In the genomic region with DNA sequence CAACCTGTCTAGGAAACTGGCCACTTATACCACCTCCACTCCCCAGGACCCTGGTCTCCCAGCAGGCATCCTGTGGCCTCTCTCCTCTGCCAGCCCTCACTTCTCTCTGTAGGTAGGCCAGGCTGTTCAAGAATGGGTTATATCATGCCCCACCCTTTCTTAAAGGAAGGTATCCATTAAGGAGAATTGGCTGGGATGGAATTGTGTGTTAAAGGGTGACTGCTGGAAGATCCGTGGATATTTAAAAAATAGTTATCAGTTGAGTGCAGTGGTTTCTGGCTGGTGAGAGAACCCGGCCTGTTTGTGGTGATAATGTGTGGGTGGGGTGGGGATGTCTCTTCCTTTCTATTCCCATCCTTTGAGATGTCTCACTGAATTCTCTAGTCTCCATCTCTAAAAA, we compare ENCODE assay signal across 9 mouse cellular contexts. TPM values are rescaled to one million over a fixed set of nuclear protein-coding genes. Genes with fewer than 3 reads are reported as not detected.
DNase-seq lines count a peak whose midpoint lies in the region; ATAC-seq and TF ChIP-seq lines count a peak whose summit lies in the region.
"Had no signal": no experiment of that assay in that cellular context is flagged by ENCODE, and none has a peak within 500 bp of the region (broad histone marks: within the 10 kb centered on the region; RNA-seq: fewer than 3 reads in every experiment).

No protein-coding gene starts in this region.

- no peak overlapping the region for H3K4me3 ChIP-seq in lung, embryonic 14.5 days (ENCODE audit: low read depth, low read length)
- no peak overlapping the region for H3K4me3 ChIP-seq in hindbrain, embryonic 13.5 days

- peak overlapping the region; percentile 94 for H3K4me2 ChIP-seq in lung, embryonic 14.5 days
- H3K4me2 ChIP-seq in hindbrain, embryonic 13.5 days = no peak overlapping the region; the same call in 1 of the 2 replicates

- H3K27ac ChIP-seq in lung, embryonic 14.5 days (ENCODE audit: low read depth) = peak overlapping the region; percentile 92; the same call in 1 of the 2 replicates
- no peak overlapping the region for H3K27ac ChIP-seq in hindbrain, embryonic 13.5 days

- intact Hi-C loops in left cerebral cortex, postnatal 25 days (cut with DNase I) = loop anchor here (10.0 kb wide), 1 partner anchor 564 kb away; a partner anchor contains a TSS

- no peak overlapping the region for H3K9ac ChIP-seq in lung, embryonic 14.5 days
- H3K9ac ChIP-seq in hindbrain, embryonic 13.5 days = 0 out of 2 replicates have a peak overlapping the region, but pooled peaks have one; percentile 56

- peaks cover 2% of the 10 kb centered on the region for H3K36me3 ChIP-seq in lung, embryonic 14.5 days (ENCODE audit: insufficient read depth)
- peaks cover 10% of the 10 kb centered on the region for H3K36me3 ChIP-seq in hindbrain, embryonic 13.5 days

- no peaks in the 10 kb centered on the region for H3K9me3 ChIP-seq in lung, embryonic 14.5 days (ENCODE audit: low read depth, low read length)
- H3K9me3 ChIP-seq in hindbrain, embryonic 13.5 days = no peaks in the 10 kb centered on the region

- no peak for ATAC-seq in lung, embryonic 14.5 days (ENCODE audit: insufficient read depth)
- ATAC-seq in hindbrain, embryonic 13.5 days (ENCODE audit: low FRiP score) = no peak
- peak; percentile 29 for ATAC-seq in megakaryocyte-erythroid progenitor cell, adult 5-6 weeks (replicated peaks; ENCODE audit: low FRiP score, low TSS enrichment, poor library complexity, severe bottlenecking)

- H3K4me1 ChIP-seq in lung, embryonic 14.5 days (ENCODE audit: insufficient read depth) = peaks cover 17% of the 10 kb centered on the region; the same call in 1 of the 2 replicates
- H3K4me1 ChIP-seq in hindbrain, embryonic 13.5 days (replicated peaks) = peaks cover 27% of the 10 kb centered on the region

- DNase-seq in cerebellum, adult 11-12 months = peak; percentile 45
- DNase-seq in cerebellum, postnatal 25 days = no peak
- no peak for DNase-seq in lung, embryonic 14.5 days
- no peak for DNase-seq in lung, postnatal 4 days
- no peak for DNase-seq in thymus, postnatal 25 days
- no peak for DNase-seq in left cerebral cortex, postnatal 25 days (ENCODE audit: low spot score in 2 of 2)
- DNase-seq: kidney, postnatal 4 days had no signal

- 55% methylated on average over 2 of the region's 2 CpGs for WGBS in lung, embryonic 14.5 days
- WGBS in hindbrain, embryonic 13.5 days = 61% methylated on average over 2 of the region's 2 CpGs

- no peaks in the 10 kb centered on the region for H3K27me3 ChIP-seq in lung, embryonic 14.5 days (ENCODE audit: insufficient read depth, low read length)
- no peaks in the 10 kb centered on the region for H3K27me3 ChIP-seq in hindbrain, embryonic 13.5 days

- TF ChIP-seq CTCF in lung, embryonic 14.5 days (IDR thresholded peaks at IDR 0.05; ENCODE audit: low read depth) = no peak

RNA-seq across cellular contexts. Expression of a gene that starts 1.6 kb away (rescaled TPM):
- polyA plus RNA-seq in lung, embryonic 14.5 days (2014; fragmentation: Nextera tagmentation; extraction: Ambion mirVana) = 32.8 and 37.9 TPM in 2 replicates
- polyA plus RNA-seq in hindbrain, embryonic 13.5 days (2015; fragmentation: Nextera tagmentation; extraction: Ambion mirVana) = 44.9 and 47.2 TPM in 2 replicates
- total RNA-seq in megakaryocyte-erythroid progenitor cell, adult 5-6 weeks (2014; fragmentation: Nextera tagmentation) = 47.9 and 52.5 TPM in 2 replicates
- 23.7 and 24.6 TPM in 2 replicates for total RNA-seq in megakaryocyte-erythroid progenitor cell, adult 5-6 weeks (2017)
- 100 to 1,000 TPM; 108 to 119 TPM for total RNA-seq in left cerebral cortex, postnatal 25 days (2021)

RNA-seq across cellular contexts. Expression of a gene that starts 5.9 kb away (rescaled TPM):
- polyA plus RNA-seq in lung, embryonic 14.5 days (2014; fragmentation: Nextera tagmentation; extraction: Ambion mirVana) = 41.3 and 46.5 TPM in 2 replicates
- 27.5 and 28.4 TPM in 2 replicates for polyA plus RNA-seq in hindbrain, embryonic 13.5 days (2015; fragmentation: Nextera tagmentation; extraction: Ambion mirVana)
- 15.4 and 16.1 TPM in 2 replicates for total RNA-seq in megakaryocyte-erythroid progenitor cell, adult 5-6 weeks (2014; fragmentation: Nextera tagmentation)
- 8.0 and 9.7 TPM in 2 replicates for total RNA-seq in megakaryocyte-erythroid progenitor cell, adult 5-6 weeks (2017)
- 10 to 100 TPM; 13.0 to 13.5 TPM for total RNA-seq in left cerebral cortex, postnatal 25 days (2021)

RNA-seq across cellular contexts. Expression of a gene that starts 15.2 kb away (rescaled TPM):
- 10.4 and 10.9 TPM in 2 replicates for polyA plus RNA-seq in lung, embryonic 14.5 days (2014; fragmentation: Nextera tagmentation; extraction: Ambion mirVana)
- 31.6 and 33.8 TPM in 2 replicates for polyA plus RNA-seq in hindbrain, embryonic 13.5 days (2015; fragmentation: Nextera tagmentation; extraction: Ambion mirVana)
- total RNA-seq in megakaryocyte-erythroid progenitor cell, adult 5-6 weeks (2014; fragmentation: Nextera tagmentation) = 4.3 TPM in 1 of 2 replicates, not detected in the other
- total RNA-seq in megakaryocyte-erythroid progenitor cell, adult 5-6 weeks (2017) = not detected in 2 replicates
- 10 to 100 TPM; 17.8 to 20.6 TPM for total RNA-seq in left cerebral cortex, postnatal 25 days (2021)

RNA-seq across cellular contexts. Expression of a gene that starts 43.2 kb away (rescaled TPM):
- 19.6 and 20.5 TPM in 2 replicates for polyA plus RNA-seq in lung, embryonic 14.5 days (2014; fragmentation: Nextera tagmentation; extraction: Ambion mirVana)
- polyA plus RNA-seq in hindbrain, embryonic 13.5 days (2015; fragmentation: Nextera tagmentation; extraction: Ambion mirVana) = 8.7 and 9.0 TPM in 2 replicates
- total RNA-seq in megakaryocyte-erythroid progenitor cell, adult 5-6 weeks (2014; fragmentation: Nextera tagmentation) = 19.9 and 27.9 TPM in 2 replicates
- 22.5 and 30.3 TPM in 2 replicates for total RNA-seq in megakaryocyte-erythroid progenitor cell, adult 5-6 weeks (2017)
- total RNA-seq in left cerebral cortex, postnatal 25 days (2021) = 1 to 10 TPM; 6.4 to 6.5 TPM

RNA-seq across cellular contexts. Expression of a gene that starts 43.3 kb away (rescaled TPM):
- 52.5 and 57.0 TPM in 2 replicates for polyA plus RNA-seq in lung, embryonic 14.5 days (2014; fragmentation: Nextera tagmentation; extraction: Ambion mirVana)
- polyA plus RNA-seq in hindbrain, embryonic 13.5 days (2015; fragmentation: Nextera tagmentation; extraction: Ambion mirVana) = 38.2 and 38.9 TPM in 2 replicates
- total RNA-seq in megakaryocyte-erythroid progenitor cell, adult 5-6 weeks (2014; fragmentation: Nextera tagmentation) = 58.7 and 74.9 TPM in 2 replicates
- 74.0 and 81.7 TPM in 2 replicates for total RNA-seq in megakaryocyte-erythroid progenitor cell, adult 5-6 weeks (2017)
- 10 to 100 TPM; 40.5 to 41.4 TPM for total RNA-seq in left cerebral cortex, postnatal 25 days (2021)
